Mouse (Mus musculus): ENCODE results near the gene Aftph. TPM values are rescaled to one million over a fixed set of nuclear protein-coding genes. Genes with fewer than 3 reads are reported as not detected.
A peak's percentile ranks its signal among the peaks of the same experiment; 100 is the strongest.

Gene Aftph
- polyA plus RNA-seq, 1 experiment from 2014 or later, result 29.2 TPM

DNA sequence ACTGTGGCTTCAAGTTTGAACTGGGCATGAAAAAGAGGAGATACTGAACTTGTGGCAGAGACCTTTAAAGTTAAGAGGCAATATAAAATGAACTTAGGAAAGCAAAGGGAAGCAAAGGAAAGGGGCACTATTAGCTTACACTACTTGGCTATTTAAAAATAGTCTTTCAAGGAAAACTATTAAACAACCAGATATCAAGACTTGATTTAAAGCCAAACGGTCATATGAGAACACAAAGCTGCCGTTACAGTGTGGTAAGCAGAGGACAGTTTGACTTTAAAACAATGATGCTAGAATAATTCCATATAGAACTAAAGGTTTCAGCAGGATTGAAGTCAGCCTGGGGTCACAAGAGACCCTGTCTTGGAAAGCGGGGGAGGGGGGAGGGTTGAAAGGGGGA, 7.3 kb downstream of the Aftph start:
- Histone ChIP-seq H3K9ac (replicated peaks; ENCODE audit: low read length) (no peak overlapping the region), H3K4me3 (ENCODE audit: low read length) (no peak overlapping the region), H3K9me3 (ENCODE audit: low read length) (no peaks in the 10 kb centered on the region), H3K4me1 (ENCODE audit: insufficient read depth, low read length) (peaks cover 15% of the 10 kb centered on the region), H3K36me3 (ENCODE audit: insufficient read depth, low read length) (peaks cover 4% of the 10 kb centered on the region; the same call in 1 of the 2 replicates), H3K27ac (ENCODE audit: low read length) (peak overlapping the region; percentile 53), H3K4me2 (replicated peaks; ENCODE audit: low read depth, low read length) (no peak overlapping the region), H3K27me3 (ENCODE audit: insufficient read depth, low read length) (no peaks in the 10 kb centered on the region)
- 22% methylated on average over 3 of the region's 3 CpGs for WGBS
- no peak for ATAC-seq (ENCODE audit: low FRiP score, low TSS enrichment)

GRCm38 (mm10) chr11:20733486-20734030, 7.8 kb downstream of the Aftph start:
- peaks cover 15% of the 10 kb centered on the region for H3K4me1 ChIP-seq (ENCODE audit: insufficient read depth, low read length)
- no peaks in the 10 kb centered on the region for H3K27me3 ChIP-seq (ENCODE audit: insufficient read depth, low read length)
- ATAC-seq (ENCODE audit: low FRiP score, low TSS enrichment), result no peak
- WGBS, result 48% methylated on average over 3 of the region's 3 CpGs
- H3K9me3 ChIP-seq (ENCODE audit: low read length), result no peaks in the 10 kb centered on the region
- no peak overlapping the region for H3K9ac ChIP-seq (replicated peaks; ENCODE audit: low read length)
- H3K4me3 ChIP-seq (ENCODE audit: low read length), result no peak overlapping the region
- no peak overlapping the region for H3K4me2 ChIP-seq (replicated peaks; ENCODE audit: low read depth, low read length)
- H3K27ac ChIP-seq (ENCODE audit: low read length), result 0 out of 2 replicates have a peak overlapping the region, but pooled peaks have one; percentile 29
- H3K36me3 ChIP-seq (ENCODE audit: insufficient read depth, low read length), result peaks cover 4% of the 10 kb centered on the region; the same call in 1 of the 2 replicates

GRCm38 (mm10) chr11:20729403-20729802, 12.0 kb downstream of the Aftph start:
- no peak for ATAC-seq (ENCODE audit: low FRiP score, low TSS enrichment)
- Histone ChIP-seq H3K9ac (replicated peaks; ENCODE audit: low read length) (no peak overlapping the region), H3K27ac (ENCODE audit: low read length) (no peak overlapping the region), H3K36me3 (ENCODE audit: insufficient read depth, low read length) (peaks cover 16% of the 10 kb centered on the region), H3K4me2 (replicated peaks; ENCODE audit: low read depth, low read length) (no peak overlapping the region), H3K9me3 (ENCODE audit: low read length) (no peaks in the 10 kb centered on the region), H3K4me3 (ENCODE audit: low read length) (no peak overlapping the region), H3K27me3 (ENCODE audit: insufficient read depth, low read length) (no peaks in the 10 kb centered on the region), H3K4me1 (ENCODE audit: insufficient read depth, low read length) (peaks cover 11% of the 10 kb centered on the region)
- WGBS, result 88% methylated on average over 1 of the region's 1 CpGs

GRCm38 (mm10) chr11:20728044-20728443, 13.3 kb downstream of the Aftph start:
- WGBS, result 80% methylated on average over 2 of the region's 2 CpGs
- Histone ChIP-seq H3K27ac (ENCODE audit: low read length) (no peak overlapping the region), H3K36me3 (ENCODE audit: insufficient read depth, low read length) (peaks cover 16% of the 10 kb centered on the region), H3K4me1 (ENCODE audit: insufficient read depth, low read length) (no peaks in the 10 kb centered on the region), H3K9me3 (ENCODE audit: low read length) (no peaks in the 10 kb centered on the region), H3K4me2 (replicated peaks; ENCODE audit: low read depth, low read length) (no peak overlapping the region), H3K9ac (replicated peaks; ENCODE audit: low read length) (no peak overlapping the region), H3K27me3 (ENCODE audit: insufficient read depth, low read length) (no peaks in the 10 kb centered on the region), H3K4me3 (ENCODE audit: low read length) (no peak overlapping the region)
- ATAC-seq (ENCODE audit: low FRiP score, low TSS enrichment), result no peak

- 82% methylated on average over 5 of the region's 5 CpGs for WGBS
- no peak overlapping the region for H3K27ac ChIP-seq (ENCODE audit: low read length)
- H3K27me3 ChIP-seq (ENCODE audit: insufficient read depth, low read length), result no peaks in the 10 kb centered on the region
- no peak overlapping the region for H3K4me3 ChIP-seq (ENCODE audit: low read length)
- no peak overlapping the region for H3K9ac ChIP-seq (replicated peaks; ENCODE audit: low read length)
- H3K36me3 ChIP-seq (ENCODE audit: insufficient read depth, low read length), result peaks cover 16% of the 10 kb centered on the region
- no peak overlapping the region for H3K4me2 ChIP-seq (replicated peaks; ENCODE audit: low read depth, low read length)
- H3K9me3 ChIP-seq (ENCODE audit: low read length), result no peaks in the 10 kb centered on the region
- no peak for ATAC-seq (ENCODE audit: low FRiP score, low TSS enrichment)
- no peaks in the 10 kb centered on the region for H3K4me1 ChIP-seq (ENCODE audit: insufficient read depth, low read length)
Measured at GRCm38 (mm10) chr11:20723572-20723971, 17.8 kb downstream of the Aftph start.

DNA sequence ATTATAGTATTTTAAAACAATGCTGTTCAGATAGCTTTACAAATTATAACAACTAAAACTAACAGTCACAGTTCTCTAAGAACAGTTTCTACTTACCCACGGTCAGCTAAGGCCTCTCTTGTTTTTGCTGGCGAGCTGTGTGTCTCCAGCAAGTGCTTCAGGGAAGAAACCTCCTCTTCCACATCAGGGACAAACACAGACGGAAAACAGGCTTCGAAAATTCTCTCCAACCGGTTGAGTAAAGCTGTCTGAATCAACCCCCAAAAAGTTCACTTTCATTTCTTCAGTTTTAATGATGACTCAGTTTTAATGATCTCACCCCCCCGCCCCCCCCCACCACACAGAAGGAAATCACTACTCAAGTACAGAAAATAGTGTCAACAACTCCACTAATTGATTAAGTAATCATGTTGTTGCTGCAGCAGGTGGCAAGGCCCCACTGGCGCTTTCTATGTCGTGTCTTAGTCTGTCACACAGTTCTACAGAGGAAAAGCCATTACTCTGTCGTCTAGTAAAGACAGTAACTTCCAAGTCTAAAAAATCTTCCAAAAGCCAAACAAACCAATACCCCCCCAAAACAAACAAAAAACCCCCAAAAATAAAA, 29.2 kb downstream of the Aftph start:
- no peak for ATAC-seq (ENCODE audit: low FRiP score, low TSS enrichment)
- Histone ChIP-seq H3K27me3 (ENCODE audit: insufficient read depth, low read length) (no peaks in the 10 kb centered on the region), H3K9me3 (ENCODE audit: low read length) (no peaks in the 10 kb centered on the region), H3K4me2 (replicated peaks; ENCODE audit: low read depth, low read length) (no peak overlapping the region), H3K4me1 (ENCODE audit: insufficient read depth, low read length) (no peaks in the 10 kb centered on the region), H3K27ac (ENCODE audit: low read length) (no peak overlapping the region), H3K4me3 (ENCODE audit: low read length) (no peak overlapping the region), H3K9ac (replicated peaks; ENCODE audit: low read length) (no peak overlapping the region), H3K36me3 (ENCODE audit: insufficient read depth, low read length) (peaks cover 9% of the 10 kb centered on the region; the same call in 1 of the 2 replicates)
- 74% methylated on average over 9 of the region's 9 CpGs for WGBS

DNA sequence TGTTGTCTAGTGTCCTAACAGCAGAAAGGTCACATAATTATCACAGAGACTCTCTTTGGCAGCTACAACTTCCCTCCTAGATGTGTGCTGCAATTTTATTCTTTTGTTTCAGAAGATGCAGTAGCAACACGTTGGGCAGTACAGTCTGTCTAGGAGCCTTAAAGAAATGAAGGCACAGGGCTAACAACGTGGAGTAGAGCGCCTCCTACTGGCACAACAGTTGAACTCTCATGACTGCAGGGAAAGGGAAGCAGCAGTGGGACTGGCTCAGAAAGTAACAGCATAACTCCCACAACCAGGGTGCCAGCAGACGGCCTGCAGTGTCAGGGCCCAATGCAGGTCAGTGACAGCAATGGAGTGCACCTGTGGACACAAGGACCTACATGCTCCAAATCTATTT, 50.4 kb downstream of the Aftph start:
- ATAC-seq (ENCODE audit: low FRiP score, low TSS enrichment), result peak; percentile 74
- H3K36me3 ChIP-seq (ENCODE audit: insufficient read depth, low read length), result 0 out of 2 replicates have a peak, but pooled peaks cover 2% of the 10 kb centered on the region

DNA sequence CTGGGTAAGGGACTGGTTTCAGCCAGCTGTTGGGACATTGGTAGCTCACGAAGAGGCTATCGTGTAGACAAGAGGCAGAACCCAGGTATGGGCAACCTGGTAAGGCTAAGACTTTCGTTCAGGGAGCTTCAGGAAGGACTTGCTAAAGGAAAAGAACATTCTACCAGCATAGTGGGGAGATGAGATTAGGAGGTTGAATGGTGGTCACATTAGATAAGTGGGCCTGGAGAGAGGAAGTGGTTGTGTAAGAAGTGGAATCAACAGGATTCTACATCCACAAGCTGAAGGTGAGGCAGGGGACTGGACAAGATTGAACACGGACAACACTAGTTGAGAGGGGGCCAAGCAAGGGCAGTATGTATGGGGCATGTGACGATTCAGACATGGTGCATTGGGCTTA, 59.7 kb downstream of the Aftph start:
- 89% methylated on average over 5 of the region's 5 CpGs for WGBS
- Histone ChIP-seq H3K36me3 (ENCODE audit: insufficient read depth, low read length) (0 out of 2 replicates have a peak, but pooled peaks cover 4% of the 10 kb centered on the region), H3K9ac (replicated peaks; ENCODE audit: low read length) (no peak overlapping the region), H3K27me3 (ENCODE audit: insufficient read depth, low read length) (no peaks in the 10 kb centered on the region), H3K4me3 (ENCODE audit: low read length) (no peak overlapping the region), H3K4me1 (ENCODE audit: insufficient read depth, low read length) (no peaks in the 10 kb centered on the region), H3K9me3 (ENCODE audit: low read length) (no peaks in the 10 kb centered on the region), H3K27ac (ENCODE audit: low read length) (no peak overlapping the region), H3K4me2 (replicated peaks; ENCODE audit: low read depth, low read length) (no peak overlapping the region)
- no peak for ATAC-seq (ENCODE audit: low FRiP score, low TSS enrichment)

More for the DNA sequence above, 50.4 kb downstream of the Aftph start:
- no peak overlapping the region for H3K27ac ChIP-seq (ENCODE audit: low read length)
- no peak overlapping the region for H3K9ac ChIP-seq (replicated peaks; ENCODE audit: low read length)
- H3K4me3 ChIP-seq (ENCODE audit: low read length), result no peak overlapping the region
- 6% methylated on average over 4 of the region's 4 CpGs for WGBS
- no peaks in the 10 kb centered on the region for H3K27me3 ChIP-seq (ENCODE audit: insufficient read depth, low read length)
- no peaks in the 10 kb centered on the region for H3K9me3 ChIP-seq (ENCODE audit: low read length)
- H3K4me1 ChIP-seq (ENCODE audit: insufficient read depth, low read length), result no peaks in the 10 kb centered on the region
- no peak overlapping the region for H3K4me2 ChIP-seq (replicated peaks; ENCODE audit: low read depth, low read length)

DNA sequence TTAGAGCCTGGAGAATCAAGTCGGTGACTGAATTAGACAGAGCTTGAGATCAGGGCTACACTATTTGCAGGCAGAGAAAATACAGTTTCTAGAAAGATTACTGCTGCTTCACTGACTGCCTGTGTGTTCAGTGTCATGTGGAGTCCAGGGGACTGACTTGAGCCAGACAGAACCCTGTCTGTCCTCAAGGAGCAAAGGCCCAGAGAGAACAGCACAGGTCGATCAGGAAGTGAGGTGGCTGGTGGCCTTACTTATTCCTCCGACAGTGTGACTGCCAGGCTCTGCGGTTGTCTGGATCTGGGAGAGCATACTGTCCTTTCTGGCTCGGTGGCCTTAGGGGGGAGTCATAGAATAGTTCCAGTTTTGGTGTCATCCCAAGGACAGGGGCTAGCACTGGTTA, 60.6 kb downstream of the Aftph start:
- no peak for ATAC-seq (ENCODE audit: low FRiP score, low TSS enrichment)
- H3K4me1 ChIP-seq (ENCODE audit: insufficient read depth, low read length), result no peaks in the 10 kb centered on the region
- H3K36me3 ChIP-seq (ENCODE audit: insufficient read depth, low read length), result 0 out of 2 replicates have a peak, but pooled peaks cover 4% of the 10 kb centered on the region
- no peaks in the 10 kb centered on the region for H3K27me3 ChIP-seq (ENCODE audit: insufficient read depth, low read length)
- no peak overlapping the region for H3K4me2 ChIP-seq (replicated peaks; ENCODE audit: low read depth, low read length)
- no peaks in the 10 kb centered on the region for H3K9me3 ChIP-seq (ENCODE audit: low read length)
- no peak overlapping the region for H3K9ac ChIP-seq (replicated peaks; ENCODE audit: low read length)
- no peak overlapping the region for H3K27ac ChIP-seq (ENCODE audit: low read length)
- H3K4me3 ChIP-seq (ENCODE audit: low read length), result no peak overlapping the region
- WGBS, result 90% methylated on average over 5 of the region's 5 CpGs

GRCm38 (mm10) chr11:20679396-20679795, 62.0 kb downstream of the Aftph start:
- ATAC-seq (ENCODE audit: low FRiP score, low TSS enrichment), result no peak

More at GRCm38 (mm10) chr11:20679396-20679795, 62.0 kb downstream of the Aftph start:
- H3K27ac ChIP-seq (ENCODE audit: low read length), result no peak overlapping the region
- H3K27me3 ChIP-seq (ENCODE audit: insufficient read depth, low read length), result no peaks in the 10 kb centered on the region
- 0 out of 2 replicates have a peak, but pooled peaks cover under 1% of the 10 kb centered on the region for H3K36me3 ChIP-seq (ENCODE audit: insufficient read depth, low read length)
- no peak overlapping the region for H3K4me2 ChIP-seq (replicated peaks; ENCODE audit: low read depth, low read length)
- H3K4me3 ChIP-seq (ENCODE audit: low read length), result no peak overlapping the region
- WGBS, result 85% methylated on average over 2 of the region's 2 CpGs
- H3K4me1 ChIP-seq (ENCODE audit: insufficient read depth, low read length), result no peaks in the 10 kb centered on the region
- no peak overlapping the region for H3K9ac ChIP-seq (replicated peaks; ENCODE audit: low read length)
- H3K9me3 ChIP-seq (ENCODE audit: low read length), result no peaks in the 10 kb centered on the region
